Mouse (Mus musculus): ENCODE measurements around the gene Cwh43. TPM values are rescaled to one million over a fixed set of nuclear protein-coding genes. Genes with fewer than 3 reads are reported as not detected.
"Not testable (repeated sequence)": the region's sequence is repeated elsewhere in the genome, so short reads cannot be mapped to it uniquely, and the experiment has no call there.

Cwh43 gene
- polyA plus RNA-seq, 1 experiment from 2014 or later, result 0.09 TPM

- H3K4me1 ChIP-seq, result no peaks in the 10 kb centered on the region
- no peaks in the 10 kb centered on the region for H3K36me3 ChIP-seq (ENCODE audit: poor library complexity, severe bottlenecking)
- no peaks in the 10 kb centered on the region for H3K27me3 ChIP-seq
- H3K27ac ChIP-seq, result no peak overlapping the region
- H3K9ac ChIP-seq, result no peak overlapping the region
- no peak for ATAC-seq
- H3K9me3 ChIP-seq (replicated peaks), result no peaks in the 10 kb centered on the region
- no peak overlapping the region for H3K4me2 ChIP-seq
- H3K4me3 ChIP-seq, result no peak overlapping the region
- WGBS, result 79% methylated on average over 2 of the region's 2 CpGs
These were observed 48.8 kb downstream of the Cwh43 start for GRCm38 (mm10) chr5:73454502-73455306.

GRCm38 (mm10) chr5:73455307-73455687 lies 49.4 kb downstream of the Cwh43 start:
- WGBS, result 87% methylated on average over 5 of the region's 5 CpGs
- no peak for ATAC-seq
- Histone ChIP-seq H3K9ac (no peak overlapping the region), H3K27me3 (no peaks in the 10 kb centered on the region), H3K27ac (no peak overlapping the region), H3K4me2 (no peak overlapping the region), H3K36me3 (ENCODE audit: poor library complexity, severe bottlenecking) (no peaks in the 10 kb centered on the region), H3K9me3 (replicated peaks) (no peaks in the 10 kb centered on the region), H3K4me1 (no peaks in the 10 kb centered on the region), H3K4me3 (no peak overlapping the region)

DNA sequence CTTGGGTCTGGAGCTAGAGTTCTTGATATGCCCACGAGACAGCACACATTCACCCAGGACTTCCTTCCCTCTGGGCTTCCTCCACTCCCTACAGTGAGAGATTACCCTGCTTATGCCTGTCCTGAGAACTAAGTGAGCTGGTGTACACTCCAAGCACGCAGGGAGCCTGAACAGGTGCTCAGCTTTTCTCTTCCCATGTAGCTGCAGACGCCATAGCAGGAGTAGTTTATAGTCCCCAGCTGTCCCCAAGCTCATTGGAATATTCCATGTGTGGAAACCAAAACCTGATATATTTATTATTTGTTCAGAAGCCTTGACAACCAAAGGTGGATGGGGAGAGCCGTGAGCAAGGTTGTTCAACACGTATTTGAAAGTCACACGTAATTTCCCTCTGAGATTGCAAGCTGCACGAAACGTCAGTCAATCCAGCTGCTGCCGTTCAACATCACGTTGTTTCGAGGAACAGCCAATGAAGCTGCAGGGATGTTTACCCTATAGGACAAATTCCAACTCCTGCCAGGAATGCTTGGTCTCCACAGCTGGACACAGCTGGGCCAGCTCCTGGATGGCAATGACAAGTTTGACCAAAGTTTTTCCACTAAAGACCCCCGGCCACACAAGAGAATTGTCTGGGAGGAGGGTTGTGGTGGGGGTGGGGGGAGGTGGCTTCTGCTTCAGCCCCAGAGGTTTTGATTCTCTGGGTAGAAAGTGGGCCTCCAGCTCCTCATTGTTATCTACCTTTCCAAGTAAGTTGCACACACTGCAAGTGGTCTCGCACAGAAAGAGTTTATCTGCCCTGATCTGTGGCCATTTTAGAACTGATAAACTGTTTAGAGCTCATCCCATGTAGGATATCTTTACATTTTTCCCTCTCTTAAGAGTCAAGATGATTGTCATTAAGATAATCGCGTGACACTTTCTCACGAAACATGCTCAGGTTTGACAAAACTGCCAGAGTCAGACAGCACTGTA lies 62.9 kb downstream of the Cwh43 start:
- no peaks in the 10 kb centered on the region for H3K36me3 ChIP-seq (ENCODE audit: poor library complexity, severe bottlenecking)
- no peak overlapping the region for H3K9ac ChIP-seq
- H3K27me3 ChIP-seq, result no peaks in the 10 kb centered on the region
- no peaks in the 10 kb centered on the region for H3K4me1 ChIP-seq
- H3K9me3 ChIP-seq (replicated peaks), result no peaks in the 10 kb centered on the region
- no peak overlapping the region for H3K27ac ChIP-seq
- WGBS, result 91% methylated on average over 16 of the region's 16 CpGs
- no peak for ATAC-seq
- H3K4me3 ChIP-seq, result no peak overlapping the region
- H3K4me2 ChIP-seq, result no peak overlapping the region

- no peak for ATAC-seq
- 90% methylated on average over 20 of the region's 20 CpGs for WGBS
These were observed 68.8 kb downstream of the Cwh43 start for GRCm38 (mm10) chr5:73474412-73475405.

DNA sequence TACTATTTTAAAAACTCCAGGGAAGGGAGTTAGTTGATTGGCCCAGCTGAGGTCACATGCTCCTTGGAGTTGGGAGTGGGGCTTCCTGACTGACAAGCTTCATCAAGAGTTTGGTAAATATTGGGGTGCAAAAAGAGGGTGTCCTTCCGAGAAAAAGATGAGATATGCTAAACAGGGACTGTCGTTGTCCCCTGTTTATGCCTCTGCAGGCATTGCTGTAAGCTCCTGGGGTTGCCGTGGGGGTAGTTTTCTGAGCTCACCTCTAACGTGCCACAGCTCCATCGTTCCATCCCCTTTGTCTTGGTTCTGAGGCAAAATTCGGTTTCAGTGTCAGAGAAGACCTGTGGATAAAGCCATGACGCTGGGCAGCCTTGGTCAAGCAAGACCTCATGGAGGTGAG lies 74.8 kb downstream of the Cwh43 start, which contains the start of gene Dcun1d4:
Gene Dcun1d4, plus strand, starts transcription at position 301 of the 400 bp plus-strand sequence.
- Histone ChIP-seq H3K9me3 (replicated peaks) (no peaks in the 10 kb centered on the region), H3K27ac (no peak within 1 kb of the TSS), H3K27me3 (no peaks in the 10 kb centered on the region), H3K4me3 (no peak within 1 kb of the TSS), H3K4me2 (no peak within 1 kb of the TSS), H3K9ac (no peak within 1 kb of the TSS), H3K36me3 (ENCODE audit: poor library complexity, severe bottlenecking) (no peaks in the 10 kb centered on the region), H3K4me1 (peaks cover 4% of the 10 kb centered on the region; the same call in 1 of the 2 replicates)
- WGBS, result 89% methylated on average over 7 of the region's 7 CpGs
- no peak for ATAC-seq

More at GRCm38 (mm10) chr5:73474412-73475405, 68.8 kb downstream of the Cwh43 start:
- no peak overlapping the region for H3K27ac ChIP-seq
- no peaks in the 10 kb centered on the region for H3K4me1 ChIP-seq
- H3K36me3 ChIP-seq (ENCODE audit: poor library complexity, severe bottlenecking), result no peaks in the 10 kb centered on the region
- H3K4me2 ChIP-seq, result no peak overlapping the region
- H3K4me3 ChIP-seq, result no peak overlapping the region
- H3K9me3 ChIP-seq (replicated peaks), result no peaks in the 10 kb centered on the region
- H3K27me3 ChIP-seq, result no peaks in the 10 kb centered on the region
- H3K9ac ChIP-seq, result no peak overlapping the region

DNA sequence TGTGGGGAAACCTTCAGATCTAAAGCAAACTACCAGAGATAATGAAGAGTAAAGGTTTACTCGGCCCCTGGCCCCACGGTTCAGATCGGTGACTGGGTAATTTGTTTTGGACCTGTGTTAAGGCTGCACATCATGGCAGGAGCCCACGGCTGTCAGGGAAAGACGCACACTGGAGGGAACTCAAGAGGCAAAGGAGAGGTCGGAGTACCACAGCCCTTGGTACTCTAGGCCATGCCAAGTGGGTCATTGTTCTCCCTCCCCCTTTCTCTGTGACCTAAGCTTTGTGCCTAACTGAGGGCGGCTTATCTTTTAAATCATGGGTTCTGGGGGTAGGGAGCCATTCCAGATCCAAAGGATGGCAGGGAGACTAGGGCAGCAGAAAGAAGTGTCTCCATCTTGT lies 75.5 kb downstream of the Cwh43 start:
- WGBS, result 93% methylated on average over 7 of the region's 7 CpGs
- Histone ChIP-seq H3K9ac (no peak overlapping the region), H3K4me3 (no peak overlapping the region), H3K4me2 (no peak overlapping the region), H3K9me3 (replicated peaks) (no peaks in the 10 kb centered on the region), H3K27me3 (no peaks in the 10 kb centered on the region), H3K27ac (no peak overlapping the region), H3K36me3 (ENCODE audit: poor library complexity, severe bottlenecking) (no peaks in the 10 kb centered on the region), H3K4me1 (peaks cover 4% of the 10 kb centered on the region; the same call in 1 of the 2 replicates)
- no peak for ATAC-seq

DNA sequence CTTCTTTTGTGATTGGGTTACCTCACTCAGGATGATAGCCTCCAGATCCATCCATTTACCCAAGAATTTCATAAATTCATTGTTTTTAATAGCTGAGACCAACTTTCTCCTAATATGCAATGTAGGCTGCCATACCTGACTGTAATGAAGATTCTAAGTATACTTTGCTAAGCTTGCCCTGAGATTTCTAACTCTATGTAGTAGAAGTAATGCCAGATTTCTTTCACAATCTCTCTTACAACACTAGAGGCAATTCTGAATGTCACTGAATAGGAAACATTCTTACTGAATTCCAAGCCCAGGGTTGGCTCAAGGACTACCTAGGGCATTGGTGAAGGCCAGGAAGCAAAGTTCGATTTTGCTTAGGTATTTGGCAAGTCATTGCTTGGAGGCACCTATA lies 76.5 kb downstream of the Cwh43 start:
- not testable (repeated sequence) for ATAC-seq; H3K4me3 ChIP-seq; H3K4me1 ChIP-seq; H3K4me2 ChIP-seq; H3K27me3 ChIP-seq; H3K9ac ChIP-seq; H3K9me3 ChIP-seq (replicated peaks); H3K27ac ChIP-seq; H3K36me3 ChIP-seq (ENCODE audit: poor library complexity, severe bottlenecking)
- WGBS, result 78% methylated on average over 1 of the region's 1 CpGs

DNA sequence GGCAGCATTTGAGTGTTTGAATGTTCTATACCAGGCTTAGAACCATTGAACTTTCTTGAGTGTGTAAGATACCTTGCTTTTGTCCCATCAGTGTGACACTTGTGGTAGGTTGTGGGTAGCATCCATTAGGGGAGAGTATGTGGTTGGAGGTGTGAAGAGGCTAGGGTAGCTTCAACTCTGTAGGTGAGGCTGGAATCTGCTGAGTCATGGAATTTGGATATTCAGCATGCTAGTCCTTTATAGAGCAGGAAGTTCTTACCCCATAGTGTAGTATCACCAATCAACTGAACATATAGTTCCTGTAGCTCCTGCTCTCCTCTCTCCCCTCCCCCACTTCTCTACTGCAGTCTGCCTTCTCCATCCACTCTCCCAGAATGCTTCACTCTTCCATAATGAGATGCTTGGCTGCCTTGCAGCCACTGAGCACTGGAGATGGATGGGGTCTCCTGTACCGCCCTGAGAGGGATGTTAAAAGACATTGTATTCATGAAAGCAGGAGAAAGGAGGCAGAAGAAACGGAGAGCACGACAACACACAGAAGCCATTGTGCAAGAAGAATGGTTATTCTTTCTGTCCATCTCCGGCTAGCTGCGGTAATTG lies 78.2 kb downstream of the Cwh43 start:
- Histone ChIP-seq H3K4me1 (peaks cover 4% of the 10 kb centered on the region; the same call in 1 of the 2 replicates), H3K27ac (no peak overlapping the region), H3K9me3 (replicated peaks) (no peaks in the 10 kb centered on the region), H3K27me3 (no peaks in the 10 kb centered on the region), H3K4me2 (peak overlapping the region; percentile 21), H3K9ac (no peak overlapping the region), H3K4me3 (no peak overlapping the region), H3K36me3 (ENCODE audit: poor library complexity, severe bottlenecking) (no peaks in the 10 kb centered on the region)
- WGBS, result 43% methylated on average over 5 of the region's 5 CpGs
- peak; percentile 45 for ATAC-seq

DNA sequence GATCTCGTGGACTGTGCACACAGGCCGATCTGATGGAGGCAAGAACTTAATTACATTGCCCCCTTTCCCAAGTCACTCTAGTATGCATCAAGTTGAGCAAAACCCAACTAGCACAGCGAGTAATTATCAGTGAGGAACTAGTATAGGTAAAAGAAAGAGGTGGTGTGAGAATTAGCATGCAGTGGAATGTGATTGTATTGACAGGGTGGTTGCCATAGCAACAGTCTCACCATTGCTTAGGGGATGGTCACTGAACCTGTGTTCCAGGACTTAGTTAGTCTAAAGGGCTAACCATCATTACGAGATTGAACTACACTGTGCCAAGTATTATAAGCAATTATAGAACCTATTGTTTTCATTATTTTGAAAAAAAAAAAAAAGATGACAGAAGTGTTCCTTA lies 80.6 kb downstream of the Cwh43 start:
- Histone ChIP-seq H3K27ac (no peak overlapping the region), H3K4me2 (no peak overlapping the region), H3K27me3 (no peaks in the 10 kb centered on the region), H3K9me3 (replicated peaks) (no peaks in the 10 kb centered on the region), H3K4me1 (peaks cover 9% of the 10 kb centered on the region; the same call in 1 of the 2 replicates), H3K4me3 (no peak overlapping the region), H3K9ac (no peak overlapping the region), H3K36me3 (ENCODE audit: poor library complexity, severe bottlenecking) (no peaks in the 10 kb centered on the region)
- WGBS, result 46% methylated on average over 4 of the region's 4 CpGs
- ATAC-seq, result no peak

GRCm38 (mm10) chr5:73489915-73490314 lies 84.0 kb downstream of the Cwh43 start:
- ATAC-seq, result no peak
- Histone ChIP-seq H3K9me3 (replicated peaks) (no peaks in the 10 kb centered on the region), H3K4me2 (peak overlapping the region; percentile 82), H3K27ac (peak overlapping the region; percentile 79), H3K4me1 (peaks cover 17% of the 10 kb centered on the region), H3K36me3 (ENCODE audit: poor library complexity, severe bottlenecking) (no peaks in the 10 kb centered on the region), H3K4me3 (peak overlapping the region; percentile 73), H3K9ac (peak overlapping the region; percentile 71), H3K27me3 (no peaks in the 10 kb centered on the region)
- 4% methylated on average over 14 of the region's 14 CpGs for WGBS

GRCm38 (mm10) chr5:73490596-73491073 lies 84.8 kb downstream of the Cwh43 start:
- peaks cover 17% of the 10 kb centered on the region for H3K4me1 ChIP-seq
- H3K27ac ChIP-seq, result peak overlapping the region; percentile 97
- peak overlapping the region; percentile 82 for H3K4me2 ChIP-seq
- no peaks in the 10 kb centered on the region for H3K9me3 ChIP-seq (replicated peaks)
- peak; percentile 96 for ATAC-seq
- 1% methylated on average over 32 of the region's 37 CpGs for WGBS
- H3K36me3 ChIP-seq (ENCODE audit: poor library complexity, severe bottlenecking), result no peaks in the 10 kb centered on the region
- H3K4me3 ChIP-seq, result peak overlapping the region; percentile 73
- peak overlapping the region; percentile 82 for H3K9ac ChIP-seq
- H3K27me3 ChIP-seq, result no peaks in the 10 kb centered on the region

Measured in forebrain, embryonic 13.5 days (tissue).